Mouse (Mus musculus): ENCODE data around the gene Arl5c. TPM values are rescaled to one million over a fixed set of nuclear protein-coding genes. Genes with fewer than 3 reads are reported as not detected.

Arl5c gene
- polyA plus RNA-seq (2021; fragmentation: Nextera tagmentation) = 7.6 and 9.7 TPM in 2 replicates
- long read RNA-seq, experiment 1, partial matches to known transcripts = 1 of 4 reads
- long read RNA-seq, experiment 1, other reads (novel, unspliced or antisense) = 2 of 4 reads
- long read RNA-seq, experiment 2, partial matches to known transcripts = 1 of 2 reads
- long read RNA-seq, experiment 2, other reads (novel, unspliced or antisense) = 1 of 2 reads

DNA sequence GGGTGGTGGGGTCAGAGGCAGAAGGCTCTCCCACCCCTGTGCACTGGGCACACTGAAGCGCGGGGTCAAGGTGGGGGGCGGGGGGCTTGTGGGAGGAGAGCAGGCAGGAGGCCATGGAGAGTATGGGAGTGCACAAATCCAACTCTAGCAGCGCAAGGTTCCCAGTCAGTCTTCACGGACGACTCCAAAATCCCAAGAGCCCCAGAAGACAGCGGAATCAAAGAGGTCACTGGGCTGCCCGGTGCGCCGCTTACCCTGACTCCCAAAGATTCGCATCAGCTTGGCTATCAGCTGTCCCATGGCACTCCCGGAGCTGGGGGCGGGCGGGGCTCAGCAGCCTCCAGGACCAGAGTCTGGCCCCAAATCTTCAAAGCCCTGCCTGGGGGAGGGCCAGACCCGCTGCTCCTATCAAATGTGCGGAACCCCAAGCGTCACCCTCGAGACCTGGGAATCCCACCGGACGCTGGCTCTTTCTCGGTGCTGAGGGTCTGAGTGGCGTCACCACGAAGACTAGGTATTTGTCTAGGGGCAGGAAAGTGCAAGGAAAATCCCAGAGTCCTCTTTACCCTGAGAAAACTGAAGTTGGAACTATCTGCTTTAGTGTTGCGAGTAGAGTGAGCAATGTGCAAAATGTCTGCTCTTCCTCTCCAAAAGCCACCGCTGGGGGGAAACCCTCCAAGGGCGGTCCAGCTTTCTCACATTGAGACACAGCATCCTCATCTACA lies at the start of gene Arl5c:
Gene Arl5c (minus strand): TSS at position 618 of the 725 bp plus-strand sequence.

DNA sequence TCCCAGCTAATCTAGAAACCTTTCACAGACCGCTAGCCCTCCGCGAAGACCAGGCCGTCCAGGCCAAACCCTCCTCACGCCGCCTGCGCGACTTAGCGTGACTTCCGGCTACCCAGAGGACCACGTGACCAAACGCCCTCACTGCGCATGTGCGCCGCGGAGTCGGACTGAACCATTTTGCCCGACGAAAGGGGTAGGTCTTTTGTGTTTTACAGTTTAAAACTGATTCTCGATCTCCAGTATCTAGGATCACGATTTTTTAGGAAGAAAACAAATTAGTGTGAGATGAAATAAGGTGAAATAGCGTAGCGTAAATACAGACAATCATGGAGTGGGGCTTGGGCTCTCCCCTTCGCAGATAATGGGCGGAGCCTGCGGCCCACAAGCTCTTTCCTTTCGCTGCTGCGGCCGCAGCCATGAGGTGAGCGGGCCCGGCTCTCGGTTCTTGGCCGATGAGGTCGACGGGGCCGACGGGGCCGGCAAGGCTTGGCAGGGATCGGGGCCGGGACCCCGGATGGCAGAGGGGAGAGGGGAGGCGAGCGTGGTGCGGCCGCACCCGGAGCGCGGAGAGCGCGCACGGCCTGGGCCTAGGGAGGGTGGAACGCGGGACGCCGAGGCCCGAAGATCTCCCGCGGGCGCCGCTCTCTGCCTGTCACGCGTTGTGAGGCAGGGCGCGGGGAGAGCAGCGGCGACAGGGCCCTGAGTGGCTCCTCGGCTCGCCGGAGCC lies 30.8 kb upstream of the Arl5c start, which contains the start of gene Rpl19:
Gene Rpl19 (plus strand): TSS at position 141 of the 727 bp plus-strand sequence.

DNA sequence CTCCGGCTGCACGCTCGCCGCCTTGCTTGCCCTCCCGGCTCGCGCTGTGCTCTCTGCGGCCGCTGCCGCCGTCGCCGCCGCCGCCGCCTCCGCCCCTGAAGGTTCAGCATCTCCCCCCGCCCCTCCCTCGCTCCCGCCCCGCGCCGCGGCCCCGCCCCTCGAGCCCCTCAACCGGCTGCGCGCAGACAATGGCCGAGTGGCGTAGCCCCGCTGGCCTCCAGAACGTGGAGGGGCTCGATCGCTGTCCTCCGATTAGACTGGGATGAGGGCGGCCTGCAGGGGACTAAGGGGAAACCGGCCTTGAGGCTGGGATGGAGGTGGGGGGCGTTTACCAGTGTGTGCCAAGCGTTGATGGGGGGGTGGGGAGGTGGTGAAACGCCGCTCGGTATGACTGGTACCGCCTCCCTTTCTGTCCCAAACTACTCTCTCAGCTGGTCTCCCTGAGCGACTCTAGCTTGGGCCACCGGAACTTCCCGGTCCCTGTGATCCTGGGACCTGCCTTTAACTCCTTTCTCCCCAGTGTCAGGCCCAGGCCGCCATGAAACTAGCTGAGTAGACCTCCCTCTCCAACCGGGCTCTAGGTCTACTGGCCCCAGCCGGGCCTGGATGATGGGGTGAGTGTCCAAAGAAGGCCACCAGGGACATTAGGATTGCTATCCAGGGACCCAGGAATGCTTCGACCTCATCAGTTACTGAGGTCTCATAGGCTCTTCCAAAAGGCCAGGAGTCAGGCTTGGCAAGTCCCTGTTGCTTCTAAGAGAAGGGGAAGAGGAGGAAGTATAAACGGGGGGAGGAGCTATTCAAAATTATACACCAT lies 26.8 kb upstream of the Arl5c start, which contains the start of gene Cacnb1:
Gene Cacnb1 (minus strand): TSS at position 480 of the 817 bp plus-strand sequence.

DNA sequence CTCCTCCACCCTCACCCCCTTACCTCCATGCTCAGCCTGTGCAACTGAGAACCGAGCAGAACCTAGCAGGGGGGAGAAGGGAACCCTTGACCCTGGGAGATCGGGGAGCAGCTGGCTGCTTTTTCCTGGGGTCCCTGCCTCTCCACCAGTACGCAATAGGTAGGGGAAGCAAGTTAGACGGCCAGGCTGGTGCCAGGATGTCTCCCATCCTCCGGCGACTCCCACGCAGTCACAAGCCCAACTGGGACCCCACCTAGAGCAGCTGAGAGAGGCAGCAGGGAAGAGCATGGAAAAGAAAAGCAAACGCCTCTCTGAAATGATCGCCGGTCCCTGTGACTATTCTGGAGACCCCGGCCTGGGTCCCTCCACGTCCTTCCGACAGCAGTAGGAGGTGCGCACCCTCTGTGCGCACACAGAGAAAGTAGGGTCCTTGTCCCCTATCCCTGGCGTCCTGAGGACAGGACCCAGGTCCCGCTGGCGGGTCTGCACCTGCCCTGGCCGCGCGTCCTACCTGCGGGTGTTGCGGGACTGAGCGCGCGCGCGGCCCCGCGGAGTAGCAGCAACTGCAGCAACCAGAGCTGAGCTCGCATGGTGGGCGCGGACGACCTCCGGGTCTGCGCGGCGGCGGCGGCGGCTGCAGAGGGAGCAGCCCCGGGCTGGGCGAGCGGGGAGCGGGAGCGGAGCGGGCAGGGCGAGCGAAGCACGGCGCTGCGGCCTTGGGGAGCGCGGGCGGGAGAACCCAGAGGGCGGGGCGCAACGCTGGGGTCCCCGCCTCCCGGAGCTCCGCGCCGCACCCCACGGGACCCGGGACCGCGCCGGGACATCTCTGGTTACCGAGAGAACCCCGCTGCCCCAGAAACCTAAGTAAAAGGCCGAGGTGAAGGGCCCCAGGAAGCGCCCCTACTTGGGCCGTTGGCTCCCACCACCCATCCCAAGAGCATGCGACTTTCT lies 10.0 kb downstream of the Arl5c start, which contains the start of gene Plxdc1:
Gene Plxdc1 (minus strand): TSS at position 718 of the 951 bp plus-strand sequence.

Other genes with a start within 250 kb of the Arl5c start
- gene Cwc25, start 229.6 kb downstream of the Arl5c start, polyA plus RNA-seq (2021; fragmentation: Nextera tagmentation) = 7.0 and 7.1 TPM in 2 replicates
- 0.40 TPM in 1 of 2 replicates, not detected in the other for gene 1700001P01Rik, start 220.3 kb downstream of the Arl5c start, polyA plus RNA-seq (2021; fragmentation: Nextera tagmentation)
- 578 and 861 TPM in 2 replicates for gene Rpl23, start 213.7 kb downstream of the Arl5c start, polyA plus RNA-seq (2021; fragmentation: Nextera tagmentation)
- gene Lasp1, start 197.2 kb downstream of the Arl5c start, polyA plus RNA-seq (2021; fragmentation: Nextera tagmentation) = 49.7 and 74.1 TPM in 2 replicates
- gene B230217C12Rik, start 155.4 kb downstream of the Arl5c start, polyA plus RNA-seq (2021; fragmentation: Nextera tagmentation) = 92.0 and 101 TPM in 2 replicates
- gene Fbxo47, start 112.0 kb downstream of the Arl5c start, polyA plus RNA-seq (2021; fragmentation: Nextera tagmentation) = 1.6 and 2.0 TPM in 2 replicates
- gene Plxdc1, start 9.7 kb downstream of the Arl5c start, polyA plus RNA-seq (2021; fragmentation: Nextera tagmentation) = 22.9 and 30.2 TPM in 2 replicates
- gene Cacnb1, start 26.9 kb upstream of the Arl5c start, polyA plus RNA-seq (2021; fragmentation: Nextera tagmentation) = 35.4 and 44.8 TPM in 2 replicates
- gene Rpl19, start 30.5 kb upstream of the Arl5c start, polyA plus RNA-seq (2021; fragmentation: Nextera tagmentation) = 2,408 and 2,474 TPM in 2 replicates
- gene Stac2, start 57.3 kb upstream of the Arl5c start, polyA plus RNA-seq (2021; fragmentation: Nextera tagmentation) = 7.4 and 15.2 TPM in 2 replicates
- 5.1 and 7.8 TPM in 2 replicates for gene Fbxl20, start 154.2 kb upstream of the Arl5c start, polyA plus RNA-seq (2021; fragmentation: Nextera tagmentation)
- gene Med1, start 197.1 kb upstream of the Arl5c start, polyA plus RNA-seq (2021; fragmentation: Nextera tagmentation) = 29.4 and 30.7 TPM in 2 replicates
- 2.5 and 2.9 TPM in 2 replicates for gene Cdk12, start 206.9 kb upstream of the Arl5c start, polyA plus RNA-seq (2021; fragmentation: Nextera tagmentation)

Data from left cerebral cortex, adult 6 months (tissue).